Mouse (Mus musculus) kidney, adult 2 months (tissue): Measurements from ENCODE around the gene Snrpc.

Experiments used
- CTCF ChIP-seq: fragments of 200-500 bp; conservative IDR thresholded peaks from 2 replicates; pipeline ENCODE4 v1.5.1; 2011; ENCODE audit warnings: low read depth, mild to moderate bottlenecking, control low read depth, low read length, moderate library complexity, mixed read lengths; ENCODE audit not compliant: insufficient read depth, insufficient read length
- POLR2A ChIP-seq: fragments of 200-500 bp; IDR thresholded peaks from one replicate; pipeline ENCODE4 v1.6.1; 2011; ENCODE audit warnings: low read depth, low read length, control low read depth

DNA sequence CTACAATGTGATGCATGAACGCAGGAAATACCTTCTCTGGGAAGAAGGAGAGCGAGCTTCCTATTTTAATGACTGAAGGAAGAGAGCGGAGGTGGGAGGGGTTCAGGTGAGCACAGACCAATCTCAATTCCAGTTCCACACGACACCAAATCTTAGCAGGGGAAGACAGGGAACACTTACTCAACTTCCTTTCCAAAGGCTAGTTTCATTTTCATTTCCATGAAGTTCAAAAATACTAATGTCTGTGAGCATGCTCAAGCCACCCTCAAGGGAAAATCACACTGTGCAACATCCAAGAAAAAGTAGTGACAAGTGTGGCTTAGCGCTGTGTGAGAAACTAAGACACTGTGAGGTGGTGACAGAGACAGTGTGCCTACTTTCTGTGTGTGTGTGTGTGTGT, 47.9 kb upstream of the Snrpc start:
- TF ChIP-seq CTCF (no peak), POLR2A (no peak)
